Mouse (Mus musculus) embryonic facial prominence, embryonic 12.5 days (tissue): Measurements from ENCODE around the gene Shank3. TPM values are rescaled to one million over a fixed set of nuclear protein-coding genes. Genes with fewer than 3 reads are reported as not detected.

Experiments
- ATAC-seq: fragments of 200-750 bp; cut with Nextera tagmentation; 2 replicates; pipeline ENCODE4 v1.8.0; 2017; ENCODE audit not compliant: insufficient number of reproducible peaks, insufficient read depth, low FRiP score, low TSS enrichment
- H3K27ac ChIP-seq: fragments of 300-500 bp; sonication (generic); 2 replicates; pipeline ENCODE4 v1.5.1; 2016; ENCODE audit warnings: mild to moderate bottlenecking
- H3K27me3 ChIP-seq: fragments of 300-500 bp; sonication (generic); 2 replicates; pipeline ENCODE4 v1.6.1; 2016; ENCODE audit warnings: mild to moderate bottlenecking, moderate library complexity
- H3K36me3 ChIP-seq: fragments of 300-500 bp; sonication (generic); 2 replicates; pipeline ENCODE4 v1.6.1; 2016; ENCODE audit warnings: mild to moderate bottlenecking
- H3K4me1 ChIP-seq: fragments of 300-500 bp; sonication (generic); 2 replicates; pipeline ENCODE4 v1.6.1; 2016
- H3K4me2 ChIP-seq: fragments of 300-500 bp; sonication (generic); replicated peaks from 2 replicates; pipeline ENCODE4 v1.6.1; 2016; ENCODE audit warnings: mild to moderate bottlenecking, moderate library complexity
- H3K4me3 ChIP-seq: fragments of 300-500 bp; sonication (generic); 2 replicates; pipeline ENCODE4 v1.5.1; 2016; ENCODE audit warnings: mild to moderate bottlenecking
- H3K9ac ChIP-seq: fragments of 300-500 bp; sonication (generic); 2 replicates; pipeline ENCODE4 v1.6.1; 2016; ENCODE audit warnings: mild to moderate bottlenecking, moderate library complexity
- H3K9me3 ChIP-seq: fragments of 300-500 bp; sonication (generic); 2 replicates; pipeline ENCODE4 v1.6.1; 2016; ENCODE audit warnings: mild to moderate bottlenecking, moderate library complexity
- WGBS: fragments of 180-500 bp; shearing (Covaris S2); methylation state at CpG from one replicate; pipeline ENCODE4 v1.1.7; 2016; 5-methylcytosine and 5-hydroxymethylcytosine counted together
- polyA plus RNA-seq: library from polyadenylated mRNA; unstranded; fragments of >200 nt; fragmentation: Nextera tagmentation; extraction: Ambion mirVana; gene quantifications from 2 replicates; pipeline ENCODE4 v1.2.1, GENCODE M21; 2016

Gene Shank3
- polyA plus RNA-seq, 1 experiment from 2014 or later: 3.0 TPM

- Histone ChIP-seq H3K36me3 (peaks cover 46% of the 10 kb centered on the region), H3K4me2 (peak overlapping the region; percentile 54), H3K4me1 (peaks cover 10% of the 10 kb centered on the region), H3K4me3 (peak overlapping the region; percentile 27), H3K9me3 (no peaks in the 10 kb centered on the region), H3K27me3 (peaks cover 32% of the 10 kb centered on the region), H3K27ac (no peak overlapping the region), H3K9ac (peak overlapping the region; percentile 12; the same call in 1 of the 2 replicates)
- no peak for ATAC-seq
- 44% methylated on average over 8 of the region's 8 CpGs for WGBS
These were observed 47.9 kb downstream of the Shank3 start for GRCm38 (mm10) chr15:89547321-89547720.

GRCm38 (mm10) chr15:89547824-89548601 lies 48.6 kb downstream of the Shank3 start:
- H3K27ac ChIP-seq: no peak overlapping the region
- peak overlapping the region; percentile 12; the same call in 1 of the 2 replicates for H3K9ac ChIP-seq
- H3K4me3 ChIP-seq: peak overlapping the region; percentile 27
- H3K9me3 ChIP-seq: no peaks in the 10 kb centered on the region
- peak overlapping the region; percentile 54 for H3K4me2 ChIP-seq
- peaks cover 10% of the 10 kb centered on the region for H3K4me1 ChIP-seq
- H3K27me3 ChIP-seq: peaks cover 32% of the 10 kb centered on the region
- peak; percentile 53 for ATAC-seq
- 6% methylated on average over 58 of the region's 58 CpGs for WGBS
- H3K36me3 ChIP-seq: peaks cover 41% of the 10 kb centered on the region

DNA sequence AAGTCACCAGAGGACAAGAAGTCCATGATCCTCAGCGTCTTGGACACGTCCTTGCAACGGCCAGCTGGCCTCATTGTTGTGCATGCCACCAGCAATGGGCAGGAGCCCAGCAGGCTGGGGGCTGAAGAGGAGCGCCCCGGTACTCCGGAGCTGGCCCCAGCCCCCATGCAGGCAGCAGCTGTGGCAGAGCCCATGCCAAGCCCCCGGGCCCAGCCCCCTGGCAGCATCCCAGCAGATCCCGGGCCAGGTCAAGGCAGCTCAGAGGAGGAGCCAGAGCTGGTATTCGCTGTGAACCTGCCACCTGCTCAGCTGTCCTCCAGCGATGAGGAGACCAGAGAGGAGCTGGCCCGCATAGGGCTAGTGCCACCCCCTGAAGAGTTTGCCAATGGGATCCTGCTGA lies 49.4 kb downstream of the Shank3 start:
- 37% methylated on average over 11 of the region's 11 CpGs for WGBS
- Histone ChIP-seq H3K27ac (no peak overlapping the region), H3K27me3 (peaks cover 32% of the 10 kb centered on the region), H3K4me3 (no peak overlapping the region), H3K4me2 (peak overlapping the region; percentile 54), H3K9me3 (no peaks in the 10 kb centered on the region), H3K9ac (no peak overlapping the region), H3K36me3 (peaks cover 35% of the 10 kb centered on the region), H3K4me1 (peaks cover 10% of the 10 kb centered on the region)
- ATAC-seq: no peak

DNA sequence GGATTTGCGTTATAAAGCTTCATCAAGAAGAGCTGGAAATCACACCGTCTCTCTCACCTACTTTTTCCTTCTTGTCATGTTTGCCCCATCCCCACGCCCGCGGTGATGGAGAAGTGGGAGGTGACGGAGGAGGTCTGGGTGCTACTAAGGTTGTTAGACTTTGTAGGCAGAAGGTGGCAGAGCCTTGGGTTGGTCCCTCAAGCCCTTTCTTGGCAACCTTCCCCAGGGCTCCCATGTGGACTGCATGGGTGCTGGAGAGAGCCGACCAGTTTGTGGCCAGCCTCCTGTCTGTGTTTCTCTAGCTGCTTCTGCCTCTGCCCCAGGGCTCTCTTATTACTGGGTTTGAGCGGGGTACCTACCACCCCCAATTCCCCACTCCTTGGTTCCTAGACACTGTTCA lies 51.1 kb downstream of the Shank3 start:
- peaks cover 28% of the 10 kb centered on the region for H3K36me3 ChIP-seq
- 90% methylated on average over 8 of the region's 8 CpGs for WGBS

GRCm38 (mm10) chr15:89551733-89552132 lies 52.3 kb downstream of the Shank3 start:
- peaks cover 48% of the 10 kb centered on the region for H3K27me3 ChIP-seq

More for the DNA sequence above, 51.1 kb downstream of the Shank3 start:
- no peaks in the 10 kb centered on the region for H3K9me3 ChIP-seq
- no peak for ATAC-seq
- no peak overlapping the region for H3K9ac ChIP-seq
- no peak overlapping the region for H3K4me3 ChIP-seq
- H3K27me3 ChIP-seq: peaks cover 40% of the 10 kb centered on the region
- H3K4me2 ChIP-seq: no peak overlapping the region
- no peak overlapping the region for H3K27ac ChIP-seq
- H3K4me1 ChIP-seq: peaks cover 10% of the 10 kb centered on the region

DNA sequence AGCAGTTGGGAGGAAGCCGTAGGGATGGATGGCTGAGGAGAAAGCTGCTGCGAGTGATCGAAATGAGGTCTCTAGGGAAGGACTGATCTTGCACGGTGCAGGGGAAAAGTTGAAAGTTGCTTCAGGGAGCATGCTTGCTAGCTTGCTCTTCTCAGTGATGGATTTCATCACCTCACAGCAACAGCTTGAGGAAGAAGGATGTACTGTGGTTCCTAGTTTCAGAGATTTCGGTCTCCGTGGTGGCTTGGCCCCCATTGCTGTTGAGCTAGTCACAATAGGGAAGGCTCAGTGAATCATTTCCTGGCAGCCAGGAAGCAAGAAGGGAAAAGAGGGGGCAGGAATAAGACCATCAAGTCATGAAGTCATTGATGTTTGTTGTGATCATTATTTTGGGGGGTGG lies 56.2 kb downstream of the Shank3 start:
- no peak for ATAC-seq

More at GRCm38 (mm10) chr15:89551733-89552132, 52.3 kb downstream of the Shank3 start:
- Histone ChIP-seq H3K4me1 (peaks cover 12% of the 10 kb centered on the region), H3K27ac (no peak overlapping the region), H3K4me3 (no peak overlapping the region), H3K36me3 (peaks cover 17% of the 10 kb centered on the region), H3K9me3 (no peaks in the 10 kb centered on the region), H3K9ac (no peak overlapping the region), H3K4me2 (no peak overlapping the region)
- WGBS: 80% methylated on average over 1 of the region's 1 CpGs
- no peak for ATAC-seq

GRCm38 (mm10) chr15:89556401-89557178 lies 57.2 kb downstream of the Shank3 start:
- H3K9ac ChIP-seq: no peak overlapping the region
- peaks cover 48% of the 10 kb centered on the region for H3K27me3 ChIP-seq
- H3K36me3 ChIP-seq: no peaks in the 10 kb centered on the region
- peak overlapping the region; percentile 29 for H3K4me3 ChIP-seq
- peaks cover 18% of the 10 kb centered on the region for H3K4me1 ChIP-seq
- no peaks in the 10 kb centered on the region for H3K9me3 ChIP-seq
- H3K27ac ChIP-seq: no peak overlapping the region
- H3K4me2 ChIP-seq: peak overlapping the region; percentile 51
- WGBS: 20% methylated on average over 23 of the region's 23 CpGs
- ATAC-seq: peak; percentile 53; the same call in 1 of the 2 replicates

More for the DNA sequence above, 56.2 kb downstream of the Shank3 start:
- no peak overlapping the region for H3K9ac ChIP-seq
- peaks cover 51% of the 10 kb centered on the region for H3K27me3 ChIP-seq
- H3K4me2 ChIP-seq: no peak overlapping the region
- peaks cover 18% of the 10 kb centered on the region for H3K4me1 ChIP-seq
- no peaks in the 10 kb centered on the region for H3K9me3 ChIP-seq
- no peak overlapping the region for H3K27ac ChIP-seq
- H3K4me3 ChIP-seq: no peak overlapping the region
- 0 out of 2 replicates have a peak, but pooled peaks cover 2% of the 10 kb centered on the region for H3K36me3 ChIP-seq
- 90% methylated on average over 6 of the region's 6 CpGs for whole genome bisulfite sequencing

- 9% methylated on average over 40 of the region's 40 CpGs for WGBS
- Histone ChIP-seq H3K36me3 (no peaks in the 10 kb centered on the region), H3K27ac (no peak overlapping the region), H3K4me1 (peaks cover 18% of the 10 kb centered on the region), H3K4me2 (peak overlapping the region; percentile 51), H3K9ac (no peak overlapping the region), H3K27me3 (peaks cover 48% of the 10 kb centered on the region), H3K4me3 (peak overlapping the region; percentile 29), H3K9me3 (no peaks in the 10 kb centered on the region)
- no peak for ATAC-seq
These were observed 58.0 kb downstream of the Shank3 start for GRCm38 (mm10) chr15:89557179-89557995.

- Histone ChIP-seq H3K27ac (no peak overlapping the region), H3K4me1 (peaks cover 18% of the 10 kb centered on the region), H3K9ac (no peak overlapping the region), H3K36me3 (no peaks in the 10 kb centered on the region), H3K4me3 (peak overlapping the region; percentile 29), H3K4me2 (peak overlapping the region; percentile 51), H3K9me3 (no peaks in the 10 kb centered on the region), H3K27me3 (peaks cover 48% of the 10 kb centered on the region)
- ATAC-seq: no peak
- WGBS: 3% methylated on average over 34 of the region's 34 CpGs
These were observed 58.6 kb downstream of the Shank3 start for GRCm38 (mm10) chr15:89557996-89558390.

DNA sequence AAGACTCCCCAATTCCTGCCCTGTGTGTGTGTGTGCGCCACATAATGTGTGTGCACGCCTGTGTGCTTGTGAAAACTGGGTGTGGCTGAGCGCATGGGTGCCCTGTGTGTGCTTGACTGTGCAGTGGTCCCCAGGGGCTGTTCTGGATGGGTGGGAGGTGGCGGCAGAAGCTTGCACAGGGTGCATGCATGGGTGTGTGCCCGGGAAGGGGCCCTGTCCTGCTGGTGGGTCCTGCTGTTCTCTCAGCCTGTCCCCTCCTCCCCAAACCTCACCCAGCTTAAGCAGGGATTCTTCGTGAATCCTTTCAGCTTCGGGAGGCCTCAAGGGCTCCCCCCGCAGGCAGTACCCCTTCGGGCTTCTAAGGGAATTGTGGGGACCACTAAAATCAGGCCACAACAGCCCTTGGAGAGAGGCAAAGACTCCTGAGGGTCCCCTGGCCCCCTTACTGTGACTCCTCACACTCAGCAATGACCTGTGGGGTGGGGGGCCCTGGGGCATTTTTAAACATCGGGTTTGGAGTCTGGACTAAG lies 59.8 kb downstream of the Shank3 start:
- H3K36me3 ChIP-seq: no peaks in the 10 kb centered on the region
- peaks cover 48% of the 10 kb centered on the region for H3K27me3 ChIP-seq
- H3K4me1 ChIP-seq: peaks cover 18% of the 10 kb centered on the region
- ATAC-seq: no peak
- no peak overlapping the region for H3K9ac ChIP-seq
- H3K4me2 ChIP-seq: no peak overlapping the region
- H3K27ac ChIP-seq: no peak overlapping the region
- WGBS: 34% methylated on average over 10 of the region's 10 CpGs
- H3K9me3 ChIP-seq: no peaks in the 10 kb centered on the region
- H3K4me3 ChIP-seq: no peak overlapping the region

DNA sequence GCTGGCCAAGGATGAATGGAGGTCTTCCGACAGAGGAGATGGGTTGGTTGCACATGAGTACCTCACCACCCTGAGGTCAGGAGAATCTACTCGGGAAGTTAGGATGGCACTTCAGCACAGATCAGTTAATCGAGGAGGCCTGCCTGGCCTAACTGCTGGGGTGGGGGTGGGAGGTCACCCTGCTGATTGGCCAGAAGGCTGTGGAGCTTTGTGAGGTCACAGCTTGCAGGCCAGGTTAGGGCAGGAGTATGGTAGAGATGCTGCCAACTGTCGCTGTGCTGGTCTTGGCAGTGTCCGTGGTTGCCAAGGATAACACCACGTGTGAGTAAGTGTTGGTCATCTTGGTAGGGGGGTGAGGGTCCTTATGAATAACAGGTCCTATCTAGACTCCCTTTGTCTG lies 68.7 kb downstream of the Shank3 start, which contains the start of gene Acr:
Gene Acr, plus strand, starts transcription at position 213 of the 400 bp plus-strand sequence.
- no peak for ATAC-seq
- no peaks in the 10 kb centered on the region for H3K4me1 ChIP-seq
- H3K4me3 ChIP-seq: no peak within 1 kb of the TSS
- H3K9me3 ChIP-seq: no peaks in the 10 kb centered on the region
- WGBS: 84% methylated on average over 6 of the region's 6 CpGs
- H3K27me3 ChIP-seq: no peaks in the 10 kb centered on the region
- no peak within 1 kb of the TSS for H3K27ac ChIP-seq
- no peak within 1 kb of the TSS for H3K4me2 ChIP-seq
- no peak within 1 kb of the TSS for H3K9ac ChIP-seq
- no peaks in the 10 kb centered on the region for H3K36me3 ChIP-seq
